Mouse (Mus musculus): ENCODE data around the gene Ntn5. TPM values are rescaled to one million over a fixed set of nuclear protein-coding genes. Genes with fewer than 3 reads are reported as not detected.
"Not testable (repeated sequence)": the region's sequence is repeated elsewhere in the genome, so short reads cannot be mapped to it uniquely, and the experiment has no call there.

The Ntn5 gene
- under 1 TPM in 1 of 2 experiments, not detected in 1; 0.39 TPM for total RNA-seq (2021)
- long read RNA-seq, experiment 1 = 0 reads
- long read RNA-seq, experiment 2 = 0 reads

DNA sequence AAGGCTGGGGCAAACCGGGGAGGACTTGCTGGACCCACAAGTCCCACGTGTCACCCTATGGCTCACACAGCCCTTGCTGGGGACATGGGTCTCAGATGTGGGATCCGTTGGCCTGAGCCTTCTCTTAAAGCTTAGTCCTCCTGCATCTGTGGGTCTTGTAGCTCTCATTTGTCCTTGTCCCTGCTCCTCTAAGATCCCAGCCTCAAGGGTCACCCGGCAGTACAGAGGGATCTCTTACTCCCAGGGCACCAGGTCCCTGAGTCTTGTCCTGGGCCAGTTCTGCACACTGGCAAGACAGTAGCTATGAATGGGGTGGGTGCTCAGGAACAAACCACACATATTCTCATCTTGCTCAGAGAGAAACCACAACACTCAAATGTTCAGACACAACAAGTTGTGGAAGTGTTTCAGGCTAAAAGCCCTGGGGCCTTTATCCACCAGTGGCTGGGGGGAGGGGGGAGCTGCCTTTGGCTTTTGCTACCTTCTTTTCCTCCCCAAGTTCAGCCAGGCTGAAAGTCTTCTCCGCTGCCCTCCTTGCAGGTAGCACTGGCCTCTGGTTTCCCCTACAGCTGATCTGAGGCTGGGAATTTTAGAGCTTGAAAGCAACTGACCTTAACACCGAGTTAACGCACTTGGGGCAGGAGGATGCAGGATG is at the start of gene Ntn5:
TSS of gene Ntn5 (plus strand) at position 627 of the 655 bp plus-strand sequence.
- no peak for DNase-seq

DNA sequence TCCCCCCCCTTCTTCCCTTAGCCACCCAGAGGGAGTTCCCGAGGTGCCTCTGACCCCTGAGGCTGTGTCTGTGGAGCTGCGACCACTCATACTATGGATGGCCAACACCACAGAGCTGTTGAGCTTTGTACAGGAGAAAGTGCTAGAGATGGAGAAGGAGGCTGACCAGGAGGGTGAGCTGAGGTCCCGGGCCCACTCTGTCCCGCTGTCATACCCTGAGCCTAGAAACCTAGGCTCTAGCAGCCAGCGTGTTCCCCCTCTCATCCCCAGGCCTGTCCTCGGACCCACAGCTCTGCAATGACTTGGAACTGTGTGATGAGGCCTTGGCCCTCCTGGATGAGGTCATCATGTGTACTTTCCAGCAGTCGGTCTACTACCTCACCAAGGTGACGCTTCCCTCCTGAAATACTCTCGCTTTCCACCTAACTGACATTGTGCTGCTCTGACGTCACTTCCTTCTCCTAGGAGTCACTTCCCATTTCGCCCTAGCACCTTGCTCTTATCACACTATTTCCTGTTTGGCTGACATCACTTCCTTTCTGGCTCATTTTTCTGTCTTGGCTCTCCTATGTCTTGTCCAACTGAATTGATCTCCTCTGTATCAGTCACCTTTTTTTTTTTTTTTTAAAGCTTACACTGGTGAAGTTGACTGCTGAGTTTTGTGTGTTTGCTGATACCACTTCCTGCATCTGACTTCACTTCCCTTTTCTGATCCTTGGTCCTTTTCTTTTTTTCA is 48.7 kb upstream of the Ntn5 start:
- DNase-seq = no peak

DNA sequence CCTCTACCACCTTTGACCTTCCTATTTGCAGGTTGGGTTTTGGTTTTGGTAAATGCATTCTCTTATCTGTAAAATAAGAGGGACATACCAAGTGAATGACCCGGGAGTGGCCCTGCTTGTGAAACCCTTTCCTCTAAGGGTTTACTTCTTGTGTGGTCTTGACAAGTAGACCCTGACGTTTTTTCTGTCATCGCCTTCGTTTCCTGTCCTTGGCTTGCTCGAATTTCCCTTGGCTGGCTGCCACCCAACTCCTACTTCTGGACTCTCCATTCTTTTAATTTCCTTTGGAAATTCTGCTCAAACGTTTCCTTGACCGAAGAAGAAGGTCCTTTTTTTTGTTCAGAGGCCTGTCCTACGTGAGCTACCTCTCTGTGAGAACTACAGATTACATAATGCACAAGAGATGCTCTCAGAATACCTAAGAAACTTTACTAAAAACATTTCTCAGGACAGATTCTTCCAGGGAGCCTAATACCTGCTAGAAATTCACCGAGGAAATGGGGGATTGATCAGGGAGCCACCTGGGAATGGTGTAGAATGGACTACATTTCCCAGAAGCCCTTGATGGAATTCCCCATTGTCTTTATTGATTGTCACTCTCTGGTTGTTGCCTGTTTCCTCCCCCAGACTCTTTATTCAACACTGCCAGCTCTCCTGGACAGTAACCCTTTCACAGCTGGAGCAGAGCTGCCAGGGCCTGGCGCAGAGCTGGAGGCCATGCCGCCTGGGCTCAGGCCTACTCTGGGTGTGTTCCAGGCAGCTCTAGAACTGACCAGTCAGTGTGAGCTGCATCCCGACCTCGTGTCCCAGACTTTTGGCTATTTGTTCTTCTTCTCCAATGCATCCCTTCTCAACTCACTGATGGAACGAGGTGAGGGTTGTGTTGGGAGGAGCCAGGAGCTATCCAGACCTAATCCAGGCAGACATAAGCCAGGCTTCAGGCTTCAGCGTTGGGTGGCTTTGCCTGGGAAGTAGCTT is 47.8 kb upstream of the Ntn5 start:
- DNase-seq = peak; percentile 79

DNA sequence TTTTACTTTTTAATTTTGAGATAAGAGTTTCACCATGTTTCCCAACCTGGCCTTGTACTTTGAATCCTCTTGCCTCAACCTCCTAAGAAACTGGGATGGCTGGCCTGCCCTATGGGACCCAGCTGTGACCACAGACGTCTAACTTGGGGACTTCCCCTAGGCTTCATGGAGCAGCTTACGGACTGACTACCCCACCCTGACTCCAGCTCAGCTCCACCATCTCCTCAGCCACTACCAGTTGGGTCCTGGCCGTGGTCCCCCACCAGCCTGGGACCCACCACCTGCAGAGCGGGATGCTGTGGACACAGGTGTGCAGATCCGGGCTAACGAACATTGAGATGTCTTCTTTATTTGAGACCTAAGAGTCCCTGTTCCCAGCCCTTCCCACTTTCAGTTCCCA is 46.1 kb upstream of the Ntn5 start:
- no peak for DNase-seq

DNA sequence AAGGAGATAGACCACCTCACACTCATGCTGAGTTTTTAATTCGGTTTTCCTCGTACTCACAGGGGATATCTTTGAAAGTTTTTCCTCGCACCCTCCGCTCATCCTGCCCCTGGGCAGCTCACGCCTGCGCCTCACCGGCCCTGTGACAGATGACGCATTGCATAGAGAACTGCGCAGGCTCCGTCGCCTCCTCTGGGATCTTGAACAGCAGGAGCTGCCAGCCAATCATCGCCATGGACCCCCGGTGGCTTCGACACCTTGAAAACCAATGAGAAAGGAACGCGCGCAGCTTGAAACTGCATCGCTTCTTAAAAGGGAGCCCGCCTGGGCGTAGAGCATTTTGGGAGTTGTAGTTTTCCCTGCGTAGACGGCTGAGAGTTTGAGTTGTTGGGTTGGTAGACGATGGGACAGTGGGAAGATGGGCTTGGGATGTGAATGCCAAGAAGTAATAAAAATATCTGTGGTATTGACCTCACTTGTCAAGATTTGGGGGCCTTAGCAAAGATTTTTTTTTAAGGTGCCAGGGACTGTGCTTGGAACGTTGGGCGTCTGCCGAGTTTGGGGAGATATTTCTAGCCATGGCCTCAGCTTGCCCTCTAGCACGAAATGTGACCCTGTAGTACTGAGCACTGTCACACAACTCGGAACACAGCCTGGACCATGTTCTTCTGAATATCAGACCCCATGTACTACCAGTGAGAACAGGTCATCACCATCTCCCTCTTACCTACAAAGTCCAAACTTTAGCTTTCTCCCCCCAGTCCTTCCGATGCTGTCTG is 45.0 kb upstream of the Ntn5 start:
- DNase-seq = peak; percentile 92

DNA sequence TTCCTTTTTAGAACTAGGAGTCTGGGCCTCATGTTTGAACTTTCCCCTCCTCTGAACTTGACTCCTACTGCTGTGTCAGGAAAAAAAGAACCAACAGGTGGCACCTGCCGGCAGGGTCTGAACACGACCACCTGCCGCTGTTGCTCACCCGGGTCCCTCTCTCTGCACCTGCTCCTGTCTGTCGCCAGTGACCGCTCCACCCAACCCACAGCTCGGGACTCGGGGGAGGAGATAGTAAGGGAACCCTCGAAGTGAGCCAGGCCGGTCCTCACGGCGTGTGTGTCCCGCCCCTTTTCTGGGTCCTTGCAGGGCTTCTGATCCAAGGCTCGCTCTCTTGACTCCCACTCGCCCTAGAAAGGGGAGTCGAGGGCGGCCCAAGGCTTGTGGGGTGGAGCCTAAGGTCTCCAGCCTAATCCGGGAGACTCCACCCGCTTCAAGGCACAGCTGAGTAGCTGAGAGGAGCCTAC is 44.2 kb upstream of the Ntn5 start, which contains the start of gene Mamstr:
TSS of gene Mamstr (plus strand) at position 417 of the 467 bp plus-strand sequence.
- no peak for DNase-seq

DNA sequence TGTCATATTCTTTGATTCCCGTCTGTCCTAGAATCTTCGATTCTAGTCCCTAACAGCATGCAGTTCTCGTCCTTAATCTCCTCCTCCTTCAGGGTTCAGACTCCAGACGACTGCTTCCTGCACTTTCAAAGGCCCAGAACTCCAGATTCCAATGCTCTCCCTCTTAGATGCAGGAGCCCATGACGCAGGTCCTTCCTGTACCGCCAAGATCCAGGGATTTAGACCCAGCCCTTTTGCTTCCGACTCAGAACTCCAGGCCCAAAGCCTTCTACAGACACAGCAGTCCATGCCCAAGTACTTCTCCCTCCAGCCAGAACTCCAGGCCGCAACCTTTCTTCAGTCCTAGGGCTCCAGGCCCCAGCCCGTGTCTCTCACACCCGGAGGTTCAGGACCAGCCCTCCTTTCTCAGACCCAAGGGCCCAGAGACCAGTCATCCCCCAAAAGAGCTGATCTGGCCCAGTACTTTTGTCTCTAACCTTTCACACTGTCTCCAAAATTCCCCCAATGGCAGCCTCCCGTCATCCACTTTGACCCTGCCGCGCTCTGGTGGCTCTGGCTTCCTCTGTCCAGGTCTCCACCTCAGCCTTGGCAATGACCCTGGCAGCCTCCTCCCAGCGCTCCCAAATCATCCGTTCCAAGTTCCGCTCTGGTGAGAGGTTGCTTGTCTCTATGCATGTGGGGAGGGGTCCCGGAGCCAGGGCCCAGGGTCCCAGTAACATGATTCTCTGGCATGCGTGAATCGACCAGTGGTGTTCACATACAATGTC is 43.4 kb upstream of the Ntn5 start:
- peak; percentile 32 for DNase-seq

DNA sequence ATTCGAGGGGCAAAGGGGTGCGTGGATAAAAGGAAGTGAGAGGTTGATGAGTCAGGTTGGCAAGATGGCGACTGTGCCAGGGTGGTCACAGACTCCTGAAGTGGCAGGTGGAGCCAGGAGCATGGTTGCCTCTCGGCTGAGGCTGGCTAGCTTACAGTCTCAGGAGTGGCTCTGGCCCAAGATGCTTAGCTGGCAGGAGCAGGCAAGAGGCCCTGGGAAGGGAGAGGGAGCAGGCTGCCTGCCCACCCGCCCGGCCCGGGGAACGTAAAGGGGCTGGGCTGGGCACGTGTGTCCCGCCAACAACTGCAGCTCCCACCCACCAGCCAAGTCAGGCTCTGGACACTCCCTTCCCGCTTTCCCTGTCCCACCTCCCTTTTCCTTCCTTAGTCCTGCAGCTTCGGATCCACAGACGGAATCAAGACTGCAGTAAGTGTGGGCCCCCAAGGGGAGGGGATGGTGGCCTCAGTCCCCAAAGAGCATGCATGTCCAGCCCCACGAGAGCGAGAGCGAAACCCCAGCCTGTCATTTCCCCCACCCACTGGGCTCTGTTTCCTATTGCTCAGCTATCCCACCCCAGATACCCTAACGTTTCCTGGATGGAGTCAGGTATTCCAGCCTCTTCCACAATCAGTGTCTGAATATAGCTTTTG is 42.3 kb upstream of the Ntn5 start:
- DNase-seq = peak; percentile 52

DNA sequence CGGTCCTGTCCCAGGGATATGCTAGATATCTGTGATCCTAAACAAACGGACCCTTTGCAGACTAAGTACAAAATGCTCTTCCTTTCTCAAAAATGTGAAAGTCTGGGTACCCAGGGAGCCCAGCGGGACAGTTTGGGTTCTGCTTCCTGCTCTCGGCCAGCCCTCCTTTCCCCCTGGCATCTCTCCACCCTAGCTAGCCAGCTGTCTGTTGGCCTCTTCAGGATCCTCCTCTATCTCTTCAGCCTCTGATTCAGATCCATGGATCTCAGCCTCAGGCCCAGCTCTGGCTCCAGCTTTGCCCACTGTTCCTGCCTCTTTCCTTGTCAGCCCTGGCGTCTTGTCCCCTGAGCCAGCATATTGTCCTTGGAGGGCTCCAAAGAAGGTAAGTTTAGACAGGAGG is 41.7 kb upstream of the Ntn5 start:
- DNase-seq = no peak

DNA sequence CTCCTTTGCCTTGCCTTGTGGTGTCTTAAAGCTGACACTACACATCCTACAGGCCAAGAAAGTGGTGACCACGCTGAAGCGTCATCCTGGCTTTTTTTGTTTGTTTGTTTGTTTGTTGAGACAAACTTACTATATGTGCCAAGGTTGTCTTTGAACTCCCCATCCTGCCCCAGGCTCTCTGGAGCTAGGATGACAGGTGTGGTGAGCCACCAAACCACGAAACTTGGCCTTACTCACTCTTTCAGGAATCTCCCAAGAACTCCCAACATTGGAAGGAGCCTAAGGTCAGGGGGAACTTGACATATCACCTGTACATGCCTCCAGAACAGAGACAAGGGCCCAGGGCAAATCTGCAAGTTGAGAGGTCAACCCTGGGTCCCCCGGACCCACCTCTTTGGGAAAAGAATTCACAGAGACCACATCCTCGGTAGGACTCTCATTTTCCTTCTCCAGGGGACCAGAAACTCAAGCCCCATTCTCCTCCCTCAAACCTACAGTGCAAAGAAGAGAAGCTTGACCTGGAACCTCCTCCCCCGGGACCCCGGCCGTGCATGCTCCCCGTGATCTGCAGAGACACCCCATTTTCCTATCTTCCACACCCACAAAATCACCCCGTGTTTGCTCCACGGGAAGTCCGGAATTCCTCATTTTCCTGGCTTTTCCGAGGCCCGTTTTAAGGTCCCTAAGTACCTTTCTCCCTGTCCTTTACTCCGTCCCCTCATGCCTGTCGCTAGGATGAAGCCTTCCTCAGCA is 41.1 kb upstream of the Ntn5 start:
- no peak for DNase-seq

DNA sequence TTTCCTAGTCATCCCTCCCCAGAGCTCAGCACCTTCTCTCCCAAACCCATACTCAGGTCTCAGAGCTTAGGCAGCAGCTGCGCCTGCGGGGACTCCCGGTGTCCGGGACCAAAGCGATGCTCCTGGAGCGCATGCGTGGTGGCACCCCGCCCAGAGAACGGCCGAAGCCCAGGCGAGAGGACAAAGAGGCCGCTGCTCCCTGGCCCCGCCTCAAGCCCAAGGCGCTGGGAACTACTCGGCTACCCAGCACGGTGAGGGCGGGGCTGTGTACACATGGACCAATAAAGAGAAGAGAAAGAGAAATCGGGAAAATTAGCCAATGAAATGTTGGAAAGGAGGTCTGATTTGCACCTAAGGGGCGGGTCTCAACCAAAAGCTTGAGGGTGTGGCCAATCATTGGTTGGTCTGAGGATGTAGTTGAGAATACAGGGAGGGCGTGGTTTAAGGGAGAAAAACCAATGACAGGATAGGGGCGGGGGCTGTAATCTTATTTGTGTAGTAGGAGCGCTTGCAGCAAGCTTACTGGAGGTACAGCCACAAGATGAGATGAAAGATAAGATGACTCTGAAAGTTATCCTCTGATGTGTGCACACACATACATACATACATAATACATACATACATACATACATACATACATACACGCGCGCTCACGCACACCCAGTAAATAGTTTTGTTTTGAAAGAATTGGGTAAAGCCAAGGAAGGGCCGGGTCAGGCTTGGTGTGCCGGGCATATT is 40.2 kb upstream of the Ntn5 start:
- peak; percentile 96 for DNase-seq

DNA sequence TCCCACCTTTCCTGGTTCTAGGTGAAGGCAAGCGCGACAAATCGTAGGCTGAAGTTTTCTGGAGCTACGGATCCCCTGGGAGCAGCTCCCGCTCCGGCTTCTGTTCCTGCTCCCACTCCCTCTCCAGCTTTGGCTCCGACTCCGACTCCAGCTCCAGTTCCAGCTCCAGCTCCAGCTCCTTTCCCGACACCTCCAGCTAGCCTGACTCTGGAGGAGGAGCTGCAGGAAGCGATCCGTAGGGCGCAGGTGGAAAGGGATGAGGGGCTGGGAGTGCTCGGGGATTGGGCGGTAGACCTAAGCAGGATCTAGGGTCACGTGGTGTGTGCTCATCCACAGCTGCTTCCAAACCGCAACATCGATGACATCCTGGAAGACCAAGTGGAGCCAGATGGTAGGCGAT is 39.6 kb upstream of the Ntn5 start:
- peak; percentile 56 for DNase-seq

DNA sequence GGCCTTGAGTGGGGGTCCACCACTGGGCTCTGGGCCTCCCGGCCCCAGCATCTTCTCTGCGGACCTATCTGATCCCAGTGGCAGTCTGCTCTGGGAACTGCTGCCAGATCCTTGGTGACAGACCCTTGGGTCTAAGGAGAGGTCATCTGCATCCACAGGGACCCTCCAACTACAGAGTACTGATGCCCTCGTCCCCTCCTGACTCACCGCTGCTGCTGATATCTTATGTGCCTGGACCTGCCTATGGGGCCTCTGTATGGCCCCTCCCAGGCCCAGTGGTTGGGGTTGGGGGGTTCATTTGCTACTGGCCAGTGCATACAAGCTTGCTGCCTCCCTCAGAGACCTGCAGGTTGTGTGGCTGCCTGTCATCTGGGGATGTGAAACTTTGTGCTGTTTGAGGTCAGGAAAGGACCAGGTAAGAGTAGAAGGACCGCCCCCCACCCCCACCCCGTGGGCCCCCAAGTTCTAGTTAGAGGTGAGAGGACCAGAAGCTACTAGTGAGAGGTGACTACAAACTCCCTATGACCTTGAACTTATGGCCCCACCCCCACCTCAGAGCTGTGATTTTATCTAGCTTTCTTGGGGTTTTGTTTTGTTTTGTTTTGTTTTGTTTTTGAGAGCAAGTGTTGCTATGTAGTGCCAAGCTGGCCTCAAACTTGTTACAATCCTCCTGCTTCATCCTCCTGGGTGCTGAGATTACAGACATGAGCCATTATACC is 38.8 kb upstream of the Ntn5 start:
- DNase-seq = no peak

DNA sequence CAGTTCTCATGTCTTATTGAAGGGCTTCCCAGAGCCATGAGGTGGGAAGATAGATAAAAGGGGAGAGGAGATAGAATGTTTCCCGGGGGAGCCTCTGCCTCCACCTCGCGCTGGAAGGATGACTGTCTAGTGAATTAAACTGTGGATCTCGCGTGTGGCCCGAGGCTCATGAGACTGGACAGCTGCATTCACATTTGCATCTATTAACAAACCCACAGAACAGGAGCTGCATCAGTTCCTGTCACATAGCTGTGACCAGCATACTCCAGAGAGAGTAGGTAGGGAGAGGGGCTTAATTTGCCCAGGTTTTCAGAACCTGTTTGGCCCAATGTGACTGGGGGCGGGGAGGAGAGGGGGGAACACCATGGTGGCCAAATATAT is 38.2 kb upstream of the Ntn5 start:
- DNase-seq = no peak

DNA sequence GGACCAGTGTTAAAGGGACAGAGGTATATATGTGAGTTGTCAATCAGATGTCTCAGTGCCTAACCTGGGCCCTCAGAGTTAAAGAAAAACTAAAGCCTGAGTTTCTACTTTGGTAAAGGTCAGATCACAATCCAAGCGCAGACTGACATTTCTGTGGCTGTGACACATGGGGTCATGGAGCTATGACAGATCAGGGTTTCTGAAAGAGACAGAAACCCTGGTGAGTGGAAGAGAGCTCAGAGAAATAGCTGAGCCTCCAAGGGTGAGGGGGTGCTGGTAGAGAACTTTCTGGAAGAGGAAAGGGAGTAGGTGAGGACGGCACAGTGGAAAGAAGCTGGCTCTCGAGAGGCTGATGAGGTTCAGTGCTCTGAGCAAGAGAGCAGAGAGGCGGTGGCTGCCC is 37.2 kb upstream of the Ntn5 start:
- DNase-seq = no peak

DNA sequence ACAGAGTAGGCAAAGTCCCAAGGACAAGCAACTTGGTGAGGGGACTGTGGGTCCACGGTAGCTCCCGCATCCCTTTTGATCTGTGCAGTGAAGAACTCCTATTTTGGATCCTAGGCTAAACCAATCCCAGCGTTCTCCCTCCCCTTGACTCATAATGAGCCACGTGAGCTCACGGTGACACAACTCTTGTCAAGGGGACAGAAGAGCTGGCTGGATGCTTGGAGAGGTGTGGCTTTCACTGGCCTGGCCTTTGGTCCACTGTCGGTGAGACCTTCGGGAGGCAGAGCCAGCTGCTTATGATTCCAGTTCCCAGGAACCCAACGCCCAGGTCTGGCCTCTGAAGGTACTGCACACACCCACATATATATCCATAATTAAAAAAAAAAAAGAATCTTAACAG is 34.5 kb upstream of the Ntn5 start:
- peak; percentile 66 for DNase-seq

DNA sequence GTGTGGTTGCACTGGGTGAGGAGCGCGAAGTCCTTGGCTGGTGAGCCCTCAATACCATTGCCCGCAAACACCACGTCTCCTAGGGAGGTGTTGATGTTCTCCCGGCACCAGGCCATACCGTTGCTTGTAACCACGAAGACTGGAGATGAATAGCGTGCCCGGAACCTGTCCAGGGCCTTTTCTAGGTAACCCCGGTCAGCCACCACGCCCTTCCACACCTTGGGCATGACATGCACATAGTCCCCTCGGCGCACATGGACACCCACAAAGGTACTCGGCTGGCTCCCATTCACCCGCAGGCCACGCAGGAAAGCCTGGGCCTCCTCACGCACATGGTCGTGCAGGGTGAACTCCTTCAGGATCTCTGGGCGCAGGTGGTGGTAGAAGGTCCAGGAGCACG is 33.3 kb upstream of the Ntn5 start:
- not testable (repeated sequence) for DNase-seq

DNA sequence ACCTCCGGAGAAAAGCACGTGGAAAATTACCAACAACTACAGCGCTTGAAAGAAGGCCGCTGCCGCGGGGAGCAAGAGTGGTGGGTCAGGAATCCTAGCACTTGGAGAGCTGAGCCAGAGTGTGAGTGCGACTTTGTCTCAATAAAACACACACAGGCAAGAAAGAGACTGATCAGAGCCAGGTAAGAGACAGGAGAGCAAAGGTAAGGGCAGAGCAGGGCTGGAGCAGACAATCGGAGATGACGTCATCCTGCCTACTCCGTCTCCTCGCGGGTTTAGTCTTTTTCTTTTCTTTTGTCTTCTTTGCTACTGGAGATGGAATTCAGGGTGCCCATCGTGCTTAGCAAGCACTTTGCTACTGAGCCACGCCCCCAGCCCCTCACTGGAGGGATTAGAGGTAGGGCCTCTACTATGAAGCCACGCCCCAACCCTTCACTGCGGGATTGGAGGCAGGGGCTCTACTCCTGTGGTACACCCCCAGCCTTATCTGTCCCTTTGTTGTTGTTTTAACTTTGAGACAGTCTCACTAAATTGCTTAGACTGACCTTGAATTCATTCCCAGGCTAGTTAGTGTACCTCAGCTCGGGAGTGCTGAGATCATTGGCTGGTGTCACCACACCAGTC is 29.3 kb upstream of the Ntn5 start:
- no peak for DNase-seq
